Mouse (Mus musculus) E14TG2a.4 (cell line): Measurements from ENCODE around the gene Cyp24a1.

Source experiments
- H3K27me3 ChIP-seq: 2 replicates; pipeline ENCODE4 v1.6.1; 2014; ENCODE audit warnings: low read length, control low read depth; ENCODE audit not compliant: insufficient read depth
- H3K36me3 ChIP-seq: 2 replicates; pipeline ENCODE4 v1.6.1; 2014; ENCODE audit warnings: low read length, control low read depth; ENCODE audit not compliant: insufficient read depth
- H3K4me1 ChIP-seq: replicated peaks from 2 replicates; pipeline ENCODE4 v1.6.1; 2014; ENCODE audit warnings: low read depth, low read length, control low read depth
- H3K4me3 ChIP-seq: replicated peaks from 2 replicates; pipeline ENCODE4 v1.5.1; 2014; ENCODE audit warnings: mild to moderate bottlenecking, low read length
- H3K9me3 ChIP-seq: 2 replicates; pipeline ENCODE4 v1.6.1; 2014; ENCODE audit warnings: low read length, control low read depth
- CTCF ChIP-seq: conservative IDR thresholded peaks from 2 replicates; pipeline ENCODE4 v1.5.1; 2014; ENCODE audit warnings: low read length
- NANOG ChIP-seq: IDR thresholded peaks from 2 replicates; pipeline ENCODE4 v1.6.1; 2014; ENCODE audit warnings: borderline replicate concordance, low read length, mixed read lengths
- POU5F1 ChIP-seq: IDR thresholded peaks from 2 replicates; pipeline ENCODE4 v1.6.1; 2014; ENCODE audit warnings: low read length, borderline replicate concordance

Gene Cyp24a1

GRCm38 (mm10) chr2:170438782-170439181 is 58.2 kb downstream of the Cyp24a1 start:
- no peak for TF ChIP-seq POU5F1
- TF ChIP-seq CTCF, result no peak
- TF ChIP-seq NANOG, result no peak

GRCm38 (mm10) chr2:170436204-170436603 is 60.7 kb downstream of the Cyp24a1 start:
- no peak overlapping the region for H3K4me3 ChIP-seq
- H3K9me3 ChIP-seq, result no peaks in the 10 kb centered on the region
- H3K4me1 ChIP-seq, result peaks cover 18% of the 10 kb centered on the region
- peaks cover 44% of the 10 kb centered on the region for H3K27me3 ChIP-seq
- no peaks in the 10 kb centered on the region for H3K36me3 ChIP-seq
- TF ChIP-seq POU5F1, result no peak
- no peak for TF ChIP-seq CTCF
- no peak for TF ChIP-seq NANOG

More at GRCm38 (mm10) chr2:170438782-170439181, 58.2 kb downstream of the Cyp24a1 start:
- Histone ChIP-seq H3K36me3 (no peaks in the 10 kb centered on the region), H3K9me3 (no peaks in the 10 kb centered on the region), H3K27me3 (peaks cover 46% of the 10 kb centered on the region), H3K4me3 (peak overlapping the region; percentile 14; the same call in 1 of the 2 replicates), H3K4me1 (peaks cover 14% of the 10 kb centered on the region)
